In the genomic region with DNA sequence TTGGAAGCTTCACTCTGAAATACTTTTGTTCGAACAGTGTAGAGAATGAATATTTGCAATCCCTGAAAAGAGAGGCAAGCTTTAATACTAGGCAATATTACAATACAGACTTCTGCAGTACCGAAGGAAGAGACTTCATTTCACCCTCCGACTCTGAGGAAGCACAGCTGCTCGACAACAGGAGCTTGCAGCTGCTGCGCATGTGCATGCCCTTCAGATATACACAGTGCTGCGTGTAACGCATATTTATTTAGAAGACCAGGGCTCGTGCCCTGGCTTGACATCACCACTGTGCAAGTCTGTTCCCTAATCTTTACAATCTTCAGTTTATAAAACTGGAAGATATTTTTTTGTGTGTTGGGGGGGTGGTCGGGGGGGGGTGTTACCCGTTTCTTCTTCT, we compare ENCODE assay signal across 27 mouse cellular contexts. TPM values are rescaled to one million over a fixed set of nuclear protein-coding genes. Genes with fewer than 3 reads are reported as not detected.
DNase-seq lines count a peak whose midpoint lies in the region; ATAC-seq and TF ChIP-seq lines count a peak whose summit lies in the region.
"Had no signal": no experiment of that assay in that cellular context is flagged by ENCODE, and none has a peak within 500 bp of the region (broad histone marks: within the 10 kb centered on the region; RNA-seq: fewer than 3 reads in every experiment).

No protein-coding gene starts in this region.

- no peak overlapping the region for H3K4me3 ChIP-seq in hindbrain, postnatal 0 days (ENCODE audit: low read length)
- H3K4me3 ChIP-seq in hindbrain, embryonic 14.5 days (replicated peaks; ENCODE audit: low read length): no peak overlapping the region
- no peak overlapping the region for H3K4me3 ChIP-seq in kidney, embryonic 16.5 days (ENCODE audit: low read length)
- H3K4me3 ChIP-seq in lung, postnatal 0 days (ENCODE audit: low read depth, low read length): no peak overlapping the region
- H3K4me3 ChIP-seq in stomach, embryonic 16.5 days (replicated peaks; ENCODE audit: low read length): 0 out of 2 replicates have a peak overlapping the region, but pooled peaks have one; percentile 10
- H3K4me3 ChIP-seq: forebrain, embryonic 13.5 days; hindbrain, embryonic 10.5 days; limb, embryonic 12.5 days; midbrain, embryonic 10.5 days; midbrain, embryonic 15.5 days; neural tube, embryonic 15.5 days had no signal

- H3K36me3 ChIP-seq in hindbrain, postnatal 0 days (ENCODE audit: insufficient read depth, low read length): no peaks in the 10 kb centered on the region
- no peaks in the 10 kb centered on the region for H3K36me3 ChIP-seq in hindbrain, embryonic 14.5 days (replicated peaks; ENCODE audit: control insufficient read depth, insufficient read depth)
- H3K36me3 ChIP-seq in kidney, embryonic 16.5 days (ENCODE audit: insufficient read depth, low read length): no peaks in the 10 kb centered on the region
- no peaks in the 10 kb centered on the region for H3K36me3 ChIP-seq in lung, postnatal 0 days (ENCODE audit: insufficient read depth, low read length)
- H3K36me3 ChIP-seq in stomach, embryonic 16.5 days (ENCODE audit: control insufficient read depth, insufficient read depth, low read length): no peaks in the 10 kb centered on the region
- H3K36me3 ChIP-seq: G1E; hindbrain, embryonic 10.5 days; limb, embryonic 12.5 days; midbrain, embryonic 10.5 days; midbrain, embryonic 15.5 days; neural tube, embryonic 15.5 days had no signal

- no peak for ATAC-seq in hindbrain, postnatal 0 days
- ATAC-seq in hindbrain, embryonic 14.5 days (ENCODE audit: low FRiP score): no peak
- ATAC-seq in kidney, embryonic 16.5 days (ENCODE audit: low FRiP score, low TSS enrichment): no peak; the same call in 1 of the 2 replicates
- ATAC-seq in lung, postnatal 0 days: peak; percentile 47
- ATAC-seq in stomach, embryonic 16.5 days (ENCODE audit: insufficient read depth, low FRiP score): 0 out of 2 replicates have a peak, but pooled peaks have one; percentile 58
- ATAC-seq: forebrain, embryonic 13.5 days; hindbrain, embryonic 16.5 days; midbrain, embryonic 15.5 days had no signal

- H3K27ac ChIP-seq in hindbrain, postnatal 0 days: no peak overlapping the region
- no peak overlapping the region for H3K27ac ChIP-seq in hindbrain, embryonic 14.5 days
- H3K27ac ChIP-seq in kidney, embryonic 16.5 days (ENCODE audit: low read length): no peak overlapping the region
- H3K27ac ChIP-seq in lung, postnatal 0 days (ENCODE audit: low read length): no peak overlapping the region
- H3K27ac ChIP-seq in stomach, embryonic 16.5 days (ENCODE audit: low read length): no peak overlapping the region; the same call in 1 of the 2 replicates
- H3K27ac ChIP-seq: forebrain, embryonic 13.5 days; hindbrain, embryonic 10.5 days; limb, embryonic 12.5 days; midbrain, embryonic 10.5 days; midbrain, embryonic 15.5 days; neural tube, embryonic 15.5 days had no signal

- TF ChIP-seq EP300 in lung, postnatal 0 days (IDR thresholded peaks at IDR 0.05): no peak

- H3K9ac ChIP-seq in hindbrain, postnatal 0 days (replicated peaks; ENCODE audit: low read length): no peak overlapping the region
- no peak overlapping the region for H3K9ac ChIP-seq in hindbrain, embryonic 14.5 days
- no peak overlapping the region for H3K9ac ChIP-seq in kidney, embryonic 16.5 days (replicated peaks; ENCODE audit: low read length)
- no peak overlapping the region for H3K9ac ChIP-seq in lung, postnatal 0 days (replicated peaks; ENCODE audit: low read depth)
- H3K9ac ChIP-seq in stomach, embryonic 16.5 days (ENCODE audit: low read length): no peak overlapping the region
- H3K9ac ChIP-seq: forebrain, embryonic 13.5 days; limb, embryonic 12.5 days; midbrain, embryonic 15.5 days; neural tube, embryonic 15.5 days had no signal

- 74% methylated on average over 10 of the region's 10 CpGs for WGBS in hindbrain, postnatal 0 days
- 80% methylated on average over 10 of the region's 10 CpGs for WGBS in hindbrain, embryonic 14.5 days
- 75% methylated on average over 10 of the region's 10 CpGs for WGBS in kidney, embryonic 16.5 days
- WGBS in lung, postnatal 0 days: 49% methylated on average over 10 of the region's 10 CpGs
- WGBS in stomach, embryonic 16.5 days: 47% methylated on average over 10 of the region's 10 CpGs

- H3K9me3 ChIP-seq in hindbrain, postnatal 0 days (ENCODE audit: low read length): no peaks in the 10 kb centered on the region
- H3K9me3 ChIP-seq in hindbrain, embryonic 14.5 days (ENCODE audit: control insufficient read depth, low read length): no peaks in the 10 kb centered on the region
- no peaks in the 10 kb centered on the region for H3K9me3 ChIP-seq in kidney, embryonic 16.5 days (ENCODE audit: low read length)
- H3K9me3 ChIP-seq in lung, postnatal 0 days (ENCODE audit: low read length): no peaks in the 10 kb centered on the region
- H3K9me3 ChIP-seq in stomach, embryonic 16.5 days (replicated peaks; ENCODE audit: control insufficient read depth, low read length): no peaks in the 10 kb centered on the region
- H3K9me3 ChIP-seq: forebrain, embryonic 13.5 days; G1E; hindbrain, embryonic 10.5 days; limb, embryonic 12.5 days; midbrain, embryonic 10.5 days; midbrain, embryonic 15.5 days; neural tube, embryonic 15.5 days had no signal

- no peak for TF ChIP-seq CTCF in hindbrain, postnatal 0 days (IDR thresholded peaks at IDR 0.05; ENCODE audit: low read depth)
- no peak for TF ChIP-seq CTCF in lung, postnatal 0 days (IDR thresholded peaks at IDR 0.05)

- H3K27me3 ChIP-seq in hindbrain, postnatal 0 days (ENCODE audit: insufficient read depth, low read length): no peaks in the 10 kb centered on the region
- no peaks in the 10 kb centered on the region for H3K27me3 ChIP-seq in hindbrain, embryonic 14.5 days (ENCODE audit: control insufficient read depth, insufficient read depth, low read length)
- H3K27me3 ChIP-seq in kidney, embryonic 16.5 days (ENCODE audit: insufficient read depth, low read length): no peaks in the 10 kb centered on the region
- H3K27me3 ChIP-seq in lung, postnatal 0 days (replicated peaks; ENCODE audit: insufficient read depth, low read length): no peaks in the 10 kb centered on the region
- H3K27me3 ChIP-seq in stomach, embryonic 16.5 days (ENCODE audit: control insufficient read depth, insufficient read depth, low read length): no peaks in the 10 kb centered on the region
- H3K27me3 ChIP-seq: forebrain, embryonic 13.5 days; limb, embryonic 12.5 days; midbrain, embryonic 15.5 days; neural tube, embryonic 15.5 days had no signal

- DNase-seq in hindbrain, postnatal 0 days (ENCODE audit: low spot score): peak; percentile 1
- DNase-seq in hindbrain, embryonic 14.5 days (ENCODE audit: low spot score): no peak
- peak; percentile 26 to 36 for DNase-seq in kidney, postnatal 4 days
- DNase-seq in lung, postnatal 0 days (ENCODE audit: low spot score): peak; percentile 58
- no peak for DNase-seq in lung, adult 18-20 months
- DNase-seq: adrenal gland, adult 8-10 months; cerebellum, adult 2 months; cerebellum, postnatal 14 days; gastrocnemius, postnatal 10 days; heart, postnatal 14 days; kidney, adult 18-20 months; layer of hippocampus, postnatal 36 days; retina, postnatal 1 day; right cerebral cortex, postnatal 14 days; thymus, adult 2 months; thymus, postnatal 36 days had no signal

- H3K4me1 ChIP-seq in hindbrain, postnatal 0 days (ENCODE audit: insufficient read depth, low read length): no peaks in the 10 kb centered on the region
- no peaks in the 10 kb centered on the region for H3K4me1 ChIP-seq in hindbrain, embryonic 14.5 days (replicated peaks; ENCODE audit: control insufficient read depth, insufficient read depth, low read length)
- H3K4me1 ChIP-seq in kidney, embryonic 16.5 days (ENCODE audit: insufficient read depth, low read length): no peaks in the 10 kb centered on the region
- no peaks in the 10 kb centered on the region for H3K4me1 ChIP-seq in lung, postnatal 0 days (ENCODE audit: insufficient read depth, low read depth, low read length)
- no peaks in the 10 kb centered on the region for H3K4me1 ChIP-seq in stomach, embryonic 16.5 days (ENCODE audit: control insufficient read depth, insufficient read depth, low read length)
- H3K4me1 ChIP-seq: forebrain, embryonic 13.5 days; hindbrain, embryonic 10.5 days; limb, embryonic 12.5 days; midbrain, embryonic 10.5 days; midbrain, embryonic 15.5 days; neural tube, embryonic 15.5 days had no signal

- H3K4me2 ChIP-seq in hindbrain, postnatal 0 days (ENCODE audit: low read depth, low read length): no peak overlapping the region
- no peak overlapping the region for H3K4me2 ChIP-seq in hindbrain, embryonic 14.5 days (replicated peaks)
- H3K4me2 ChIP-seq in kidney, embryonic 16.5 days (replicated peaks; ENCODE audit: low read depth, low read length): no peak overlapping the region
- 0 out of 2 replicates have a peak overlapping the region, but pooled peaks have one; percentile 20 for H3K4me2 ChIP-seq in lung, postnatal 0 days (replicated peaks; ENCODE audit: low read depth, low read length)
- H3K4me2 ChIP-seq in stomach, embryonic 16.5 days (ENCODE audit: low read depth, low read length): peak overlapping the region; percentile 38; the same call in 1 of the 2 replicates
- H3K4me2 ChIP-seq: forebrain, embryonic 13.5 days; limb, embryonic 12.5 days; liver, embryonic 11.5 days; midbrain, embryonic 15.5 days; neural tube, embryonic 15.5 days had no signal

RNA-seq across cellular contexts. Expression of gene Tfg, which starts 7.7 kb away (rescaled TPM):
- 90.9 and 97.6 TPM in 2 replicates for total RNA-seq in hindbrain, postnatal 0 days (2014; rRNA removed)
- polyA plus RNA-seq in hindbrain, postnatal 0 days (2015; fragmentation: Nextera tagmentation; extraction: Ambion mirVana): 152 and 155 TPM in 2 replicates
- 161 and 188 TPM in 2 replicates for polyA plus RNA-seq in hindbrain, embryonic 14.5 days (2014; fragmentation: Nextera tagmentation; extraction: Ambion mirVana)
- polyA plus RNA-seq in kidney, embryonic 16.5 days (2015; fragmentation: Nextera tagmentation; extraction: Ambion mirVana): 152 and 154 TPM in 2 replicates
- 74.1 and 74.3 TPM in 2 replicates for polyA plus RNA-seq in lung, postnatal 0 days (2015; fragmentation: Nextera tagmentation; extraction: Ambion mirVana)
- polyA plus RNA-seq in stomach, embryonic 16.5 days (2015; fragmentation: Nextera tagmentation; extraction: Ambion mirVana): 175 and 176 TPM in 2 replicates

Comparison
In these comparisons a context has a peak if more than half of its experiments do, and no peak if none do; other contexts are left out.
1. DNase-seq: peak in hindbrain, postnatal 0 days (single experiment), kidney, postnatal 4 days (2 of 2) and lung, postnatal 0 days (single experiment); none in hindbrain, embryonic 14.5 days (single experiment) and lung, adult 18-20 months (0 of 2).
2. ATAC-seq: peak in lung, postnatal 0 days (single experiment) and stomach, embryonic 16.5 days (single experiment); none in hindbrain, postnatal 0 days (single experiment), hindbrain, embryonic 14.5 days (single experiment) and kidney, embryonic 16.5 days (single experiment).
3. H3K4me2 ChIP-seq: peak in lung, postnatal 0 days (single experiment) and stomach, embryonic 16.5 days (single experiment); none in hindbrain, postnatal 0 days (single experiment), hindbrain, embryonic 14.5 days (single experiment) and kidney, embryonic 16.5 days (single experiment).